Mouse (Mus musculus) lung, adult 18-20 months (tissue): ENCODE data around the gene Comp.

Source experiments
- DNase-seq, 2 experiments: peaks; one replicate each; pipeline ENCODE4 v3.0.0; 2022; ENCODE audit warnings: mixed read lengths in 2 of 2

Comp gene

DNA sequence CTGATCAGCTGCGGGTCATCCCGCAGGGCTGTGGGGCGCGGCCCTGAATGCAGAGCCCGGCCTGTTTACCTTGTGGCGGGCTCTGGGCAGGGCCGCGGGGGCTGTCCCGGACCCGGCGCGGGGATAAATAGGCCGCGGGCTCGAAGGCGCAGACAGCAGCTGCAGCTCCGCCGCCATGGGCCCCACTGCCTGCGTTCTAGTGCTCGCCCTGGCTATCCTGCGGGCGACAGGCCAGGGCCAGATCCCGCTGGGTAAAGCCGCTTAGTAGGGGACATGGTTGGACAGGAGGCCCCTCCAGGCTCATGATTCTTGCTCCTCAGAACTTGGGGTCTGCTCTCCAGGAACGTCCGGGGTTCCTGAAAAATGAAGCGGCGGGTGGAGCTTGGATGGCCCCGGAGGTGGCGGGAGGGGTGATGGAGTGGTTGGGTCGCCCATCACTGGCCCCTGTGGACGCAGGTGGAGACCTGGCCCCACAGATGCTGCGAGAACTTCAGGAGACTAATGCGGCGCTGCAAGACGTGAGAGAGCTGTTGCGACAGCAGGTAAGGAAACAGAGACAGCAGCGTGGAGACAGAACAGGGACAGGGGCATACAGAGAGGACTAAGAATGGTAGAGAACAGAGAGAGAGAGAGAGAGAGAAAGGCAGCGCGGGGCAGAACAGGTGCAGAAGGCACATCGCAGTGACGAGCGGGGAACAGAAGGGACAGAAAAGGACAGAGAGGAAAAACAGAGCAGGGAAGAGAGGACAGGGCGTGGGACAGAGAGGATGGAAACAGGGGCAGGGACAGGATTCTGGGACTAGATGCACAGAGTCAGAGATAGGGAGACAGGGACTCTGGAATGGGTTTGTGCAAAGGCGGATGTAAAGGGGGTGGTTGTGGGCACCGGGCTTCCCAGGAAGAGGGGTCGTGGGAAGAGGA, at the start of gene Comp:
Gene Comp, plus strand, starts transcription at position 162 of the 921 bp plus-strand sequence.
- DNase-seq, result no peak

DNA sequence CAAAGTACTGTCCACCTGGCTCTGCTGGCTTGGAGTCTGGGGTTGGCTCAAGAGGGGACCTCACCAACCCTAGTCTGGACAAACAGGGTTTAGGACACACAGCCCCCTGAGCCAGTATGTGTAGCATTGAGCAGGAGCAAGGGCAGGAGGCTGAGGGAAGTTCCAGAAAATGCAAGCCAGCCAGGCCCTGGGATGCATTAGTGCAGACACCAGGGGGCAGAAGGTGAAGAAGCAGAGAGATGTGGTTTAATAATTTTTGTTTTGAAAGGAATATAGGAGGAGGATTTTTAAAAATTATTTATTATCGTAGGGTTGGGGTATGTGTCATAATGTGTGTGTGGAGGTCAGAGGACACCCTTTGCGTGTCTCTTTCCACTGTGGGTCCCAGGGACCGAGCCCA, 49.6 kb upstream of the Comp start:
- DNase-seq, result no peak

- DNase-seq, result no peak
These were observed 45.8 kb upstream of the Comp start for GRCm38 (mm10) chr8:70327512-70327911.

DNA sequence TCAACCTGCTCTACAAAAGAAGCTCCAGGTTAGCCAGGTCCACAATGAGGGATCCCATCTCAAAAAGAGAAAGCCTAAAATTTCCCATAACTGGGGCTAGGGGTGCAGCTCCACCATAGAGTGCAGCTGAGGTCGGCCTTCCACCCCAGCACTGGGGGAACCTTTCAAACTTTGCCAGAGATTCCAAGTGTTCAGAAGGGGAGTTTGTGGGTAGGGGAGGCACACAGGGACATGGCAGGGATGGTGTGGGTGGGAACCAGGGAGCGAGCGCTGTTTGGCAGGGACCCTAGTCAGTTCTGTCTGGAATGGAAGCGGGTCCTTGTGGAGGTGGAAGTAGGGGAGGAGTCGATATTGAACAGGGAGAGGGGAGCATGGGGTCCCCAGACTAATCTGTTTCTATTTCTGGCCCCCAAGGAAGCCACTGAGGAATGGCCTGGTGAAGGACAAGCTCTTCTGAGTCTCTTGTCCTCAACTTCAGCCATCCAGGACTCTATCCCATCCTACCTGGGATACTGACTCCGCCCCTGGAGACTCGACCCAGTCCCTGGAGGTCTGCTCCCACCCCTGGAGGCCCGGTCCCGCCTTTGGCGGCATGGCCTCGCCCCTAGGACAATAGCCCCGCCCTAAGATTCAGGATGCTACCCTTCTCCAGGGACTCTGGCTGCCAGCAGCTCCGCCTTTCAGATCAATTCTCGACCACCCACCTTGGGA, 44.1 kb upstream of the Comp start, which contains the start of gene Gdf1:
Gene Gdf1, plus strand, starts transcription at position 694 of the 711 bp plus-strand sequence.
- DNase-seq, result no peak

- no peak for DNase-seq
These were observed 43.3 kb upstream of the Comp start for GRCm38 (mm10) chr8:70329835-70330740.

DNA sequence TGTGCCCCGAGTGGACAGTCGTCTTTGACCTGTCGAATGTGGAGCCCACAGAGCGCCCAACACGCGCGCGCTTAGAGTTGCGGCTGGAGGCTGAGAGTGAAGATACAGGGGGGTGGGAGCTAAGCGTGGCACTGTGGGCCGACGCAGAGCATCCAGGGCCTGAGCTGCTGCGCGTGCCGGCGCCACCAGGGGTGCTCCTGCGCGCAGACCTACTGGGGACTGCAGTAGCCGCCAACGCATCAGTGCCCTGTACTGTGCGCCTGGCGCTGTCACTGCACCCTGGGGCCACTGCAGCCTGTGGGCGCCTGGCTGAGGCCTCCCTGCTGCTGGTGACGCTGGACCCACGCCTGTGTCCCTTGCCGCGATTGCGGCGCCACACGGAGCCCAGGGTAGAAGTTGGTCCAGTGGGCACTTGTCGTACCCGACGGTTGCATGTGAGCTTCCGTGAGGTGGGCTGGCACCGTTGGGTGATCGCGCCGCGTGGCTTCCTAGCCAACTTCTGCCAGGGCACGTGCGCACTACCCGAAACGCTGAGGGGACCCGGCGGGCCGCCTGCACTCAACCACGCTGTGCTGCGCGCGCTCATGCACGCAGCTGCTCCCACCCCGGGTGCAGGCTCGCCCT, 42.5 kb upstream of the Comp start:
- no peak for DNase-seq

- DNase-seq, result no peak
These were observed 41.8 kb upstream of the Comp start for GRCm38 (mm10) chr8:70331526-70331925.

DNA sequence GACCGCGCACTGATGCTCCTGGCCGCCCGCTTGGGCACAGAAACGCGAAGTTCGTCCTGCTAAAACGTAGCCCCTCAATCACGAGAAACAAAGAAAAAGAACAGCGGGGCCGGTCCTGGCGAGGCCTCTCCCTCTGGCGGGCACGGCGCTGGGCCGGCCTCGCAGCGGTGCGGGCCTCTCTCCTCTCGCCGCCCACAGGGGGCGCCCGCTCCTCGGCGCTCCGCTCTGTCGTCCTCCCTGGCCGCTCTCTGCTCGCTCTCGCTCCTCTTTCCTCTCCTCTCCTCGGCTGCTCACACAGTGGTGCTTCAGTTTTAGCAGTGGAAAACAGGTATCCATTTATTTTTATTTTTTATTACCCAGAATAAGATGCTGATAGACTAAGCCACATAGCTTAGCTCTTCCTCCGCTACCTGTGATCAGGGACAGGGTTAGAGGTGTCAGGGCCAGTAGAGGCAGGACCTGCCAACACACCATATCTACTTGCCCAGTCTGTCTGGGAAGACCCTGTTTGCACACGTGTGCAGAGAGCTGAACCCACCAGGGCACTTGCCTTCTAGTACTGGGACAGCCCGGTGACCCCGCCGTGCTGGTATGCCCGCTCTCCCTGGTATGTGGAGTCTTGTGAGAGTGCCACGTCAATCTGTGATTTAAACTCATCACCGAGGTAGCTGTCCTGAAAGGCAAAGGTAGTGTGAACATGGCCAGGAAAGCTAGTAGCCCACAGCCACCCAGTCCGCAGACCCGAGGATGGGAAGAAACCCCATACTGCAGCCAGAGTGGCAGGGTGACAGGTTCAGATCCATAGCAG, 41.1 kb upstream of the Comp start:
- peak; percentile 41 to 49 for DNase-seq

DNA sequence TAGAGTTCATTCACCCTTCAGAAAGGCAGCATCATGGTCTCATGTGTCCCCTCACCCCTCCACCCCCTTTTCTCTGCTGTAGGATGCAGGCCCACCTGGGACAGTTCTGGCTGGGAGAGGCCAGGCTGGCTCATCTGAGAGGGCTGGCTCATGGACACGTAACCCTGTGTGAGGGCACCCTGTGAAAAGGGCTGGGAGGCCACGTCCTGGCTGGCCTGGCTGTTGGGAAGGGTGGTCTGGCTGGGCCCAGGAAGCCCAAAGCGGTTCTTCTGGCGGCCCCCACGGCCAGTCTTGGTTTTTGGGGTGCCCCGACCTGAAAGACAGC, 40.5 kb upstream of the Comp start:
- DNase-seq, result no peak

- DNase-seq, result no peak
These were observed 34.4 kb upstream of the Comp start for GRCm38 (mm10) chr8:70338931-70339330.

DNA sequence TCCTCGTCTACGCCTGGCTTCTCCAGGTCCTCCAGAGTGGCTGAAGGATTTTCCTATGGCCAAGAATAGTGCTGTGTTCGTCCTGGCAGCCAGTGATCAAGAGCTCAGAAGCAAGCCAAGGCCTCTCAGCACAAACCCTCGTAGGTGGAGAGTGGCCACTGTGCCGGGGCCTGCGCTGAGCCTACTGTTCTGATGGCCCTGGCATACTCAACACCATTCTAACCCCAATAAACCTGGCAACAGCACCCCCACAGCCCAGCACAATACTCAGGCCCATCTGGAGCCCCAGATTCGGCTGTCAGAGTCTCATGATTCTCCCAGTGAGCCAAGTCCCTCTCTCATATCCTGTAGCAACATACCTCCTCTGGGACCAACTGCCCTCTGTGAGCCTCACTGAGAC, 32.7 kb upstream of the Comp start:
- no peak for DNase-seq

- DNase-seq, result no peak
These were observed 31.4 kb upstream of the Comp start for GRCm38 (mm10) chr8:70342007-70342406.

GRCm38 (mm10) chr8:70343076-70343475, 30.3 kb upstream of the Comp start:
- DNase-seq, result no peak

DNA sequence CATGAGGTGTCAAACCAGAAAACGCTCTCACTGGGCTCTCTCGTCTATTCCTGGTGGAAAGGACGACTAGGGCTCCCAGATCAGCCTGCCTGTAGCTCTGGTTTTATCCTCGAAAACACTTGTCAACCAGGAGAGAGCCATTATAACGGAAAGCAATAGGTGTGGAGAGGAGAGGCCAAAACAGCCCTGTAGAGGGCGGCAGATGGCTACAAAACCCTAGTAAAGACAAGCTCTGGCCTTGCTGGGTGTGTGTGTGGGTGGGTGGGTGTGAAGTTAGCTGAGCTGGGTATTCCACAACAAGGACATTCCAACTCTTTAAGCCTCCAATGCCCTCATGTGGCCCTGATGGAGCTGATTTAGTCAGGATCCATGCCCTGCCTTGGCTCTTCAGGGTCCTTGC, 29.7 kb upstream of the Comp start:
- no peak for DNase-seq

DNA sequence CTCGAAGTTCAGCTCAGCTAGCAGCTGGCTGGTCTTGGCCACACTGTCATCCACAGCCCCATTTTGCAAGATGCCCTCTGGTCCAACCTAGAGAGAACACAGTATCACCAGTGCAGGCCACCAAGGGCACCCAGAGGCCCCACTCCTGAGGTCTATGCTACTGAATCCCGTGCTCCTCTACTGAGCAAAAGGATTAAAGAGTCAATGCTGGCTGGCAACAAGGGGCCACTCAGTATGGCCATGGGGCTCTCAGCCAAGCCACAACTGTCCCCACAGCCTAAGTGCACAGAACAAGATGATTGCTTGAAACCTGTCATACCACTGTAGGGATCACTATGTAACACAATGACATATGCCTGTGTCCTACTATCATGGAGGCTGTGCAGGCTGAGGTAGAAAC, 29.1 kb upstream of the Comp start:
- no peak for DNase-seq

DNA sequence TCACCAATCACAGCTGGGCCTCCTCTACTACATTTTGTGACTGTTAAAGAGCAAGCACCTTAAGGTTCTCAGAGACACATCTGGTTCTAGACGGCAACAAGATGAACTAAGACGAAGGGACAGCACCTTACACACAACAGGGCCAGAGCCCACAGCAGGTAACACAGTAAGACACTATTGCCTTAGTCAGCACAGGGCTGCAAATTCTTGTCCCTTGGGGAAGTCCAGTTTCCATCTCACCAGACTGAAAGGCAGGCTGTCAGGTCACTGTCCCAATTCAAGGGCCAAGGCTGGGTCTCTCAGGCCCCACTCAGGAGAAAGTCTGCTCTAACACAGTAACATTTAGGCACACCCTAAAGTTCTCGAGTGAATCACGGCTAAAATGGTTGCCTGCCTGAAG, 25.9 kb upstream of the Comp start:
- DNase-seq, result no peak

GRCm38 (mm10) chr8:70347860-70348420, 25.4 kb upstream of the Comp start:
- DNase-seq, result no peak

- peak; percentile 34 to 53 for DNase-seq
These were observed 22.0 kb upstream of the Comp start for GRCm38 (mm10) chr8:70351035-70351999.

- no peak for DNase-seq
These were observed 21.4 kb upstream of the Comp start for GRCm38 (mm10) chr8:70352000-70352384.

DNA sequence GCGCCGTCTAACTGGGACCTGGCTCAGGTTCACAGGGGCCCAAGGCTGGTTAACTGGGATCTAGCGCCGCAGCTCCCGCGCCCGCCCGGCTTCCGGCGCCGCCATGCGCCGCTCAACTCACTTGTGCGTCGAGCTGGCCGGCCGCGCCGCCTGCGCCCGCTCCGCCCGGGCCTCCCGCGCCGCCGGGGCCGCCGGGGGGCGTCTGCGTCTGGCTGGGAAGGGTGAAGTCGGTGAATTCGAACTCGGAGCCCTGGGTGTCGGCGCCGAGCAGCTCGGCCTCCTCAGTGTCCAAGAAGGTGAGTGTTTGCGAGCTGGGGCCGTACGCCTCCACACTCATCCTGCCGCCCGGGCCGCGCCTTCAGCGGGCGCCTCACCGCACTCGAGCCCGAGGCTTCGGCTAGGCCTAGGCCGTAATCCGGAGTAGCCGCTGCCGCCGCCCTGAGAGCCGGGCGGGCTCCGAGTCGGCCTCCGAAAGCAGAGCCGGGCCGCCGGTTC, 20.7 kb upstream of the Comp start:
- no peak for DNase-seq
